Mouse (Mus musculus): ENCODE data around the gene Fam76b.
"Not testable (repeated sequence)": the region's sequence is repeated elsewhere in the genome, so short reads cannot be mapped to it uniquely, and the experiment has no call there.

Gene Fam76b

DNA sequence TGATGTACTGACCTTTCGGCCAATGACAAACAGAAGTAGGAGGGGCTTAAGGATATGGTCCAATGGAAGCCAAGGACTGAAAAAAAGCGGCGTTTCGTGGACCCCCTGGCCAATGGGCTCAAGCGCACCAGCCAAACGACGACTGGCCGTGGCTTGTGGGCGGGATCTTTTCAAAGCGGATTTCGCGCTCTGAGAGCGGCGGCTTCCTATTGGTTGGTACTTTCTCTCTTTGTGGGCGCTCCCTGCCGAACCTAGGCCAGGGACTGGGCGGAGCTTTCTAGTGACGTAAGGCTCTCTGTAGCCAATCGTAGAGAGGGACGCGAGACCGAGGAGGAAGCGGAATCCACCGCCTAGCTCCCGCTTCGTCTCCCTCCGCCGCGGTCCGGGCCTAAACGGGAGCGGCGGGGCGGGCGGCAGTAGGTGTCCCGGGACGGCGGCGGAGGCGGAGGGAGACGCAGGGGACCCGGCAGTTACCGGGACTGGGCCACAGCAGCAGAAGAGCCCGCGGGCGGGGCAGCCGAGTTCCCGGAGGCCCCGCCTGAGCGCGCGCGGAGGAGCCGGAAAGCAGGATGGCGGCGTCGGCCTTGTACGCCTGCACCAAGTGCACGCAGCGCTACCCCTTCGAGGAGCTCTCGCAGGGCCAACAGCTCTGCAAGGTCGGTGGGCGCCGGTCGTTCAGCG is at the start of gene Fam76b:
Gene Fam76b, plus strand, starts transcription at position 311 of the 681 bp plus-strand sequence.
- ATAC-seq (ENCODE audit: insufficient number of reproducible peaks, low FRiP score, low TSS enrichment) = peak; percentile 93

DNA sequence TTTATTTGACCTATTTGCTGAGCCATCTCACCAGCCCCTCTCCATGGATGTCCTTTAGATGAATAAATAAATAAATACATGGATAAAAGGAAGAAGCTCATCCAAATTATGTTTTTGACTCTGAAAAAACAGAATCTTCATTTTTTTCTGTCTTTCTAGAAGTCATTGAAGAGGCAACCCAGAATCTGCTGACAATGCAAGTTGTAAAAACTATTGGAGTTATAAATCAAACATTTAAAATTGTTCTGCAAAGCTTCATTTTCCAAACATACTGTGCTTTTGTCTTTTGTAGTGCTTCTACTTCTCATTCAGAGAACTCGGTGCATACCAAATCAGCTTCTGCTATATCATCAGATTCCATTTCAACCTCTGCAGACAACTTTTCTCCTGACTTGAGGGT is 45.5 kb upstream of the Fam76b start:
- no peak for ATAC-seq (ENCODE audit: insufficient number of reproducible peaks, low FRiP score, low TSS enrichment)

DNA sequence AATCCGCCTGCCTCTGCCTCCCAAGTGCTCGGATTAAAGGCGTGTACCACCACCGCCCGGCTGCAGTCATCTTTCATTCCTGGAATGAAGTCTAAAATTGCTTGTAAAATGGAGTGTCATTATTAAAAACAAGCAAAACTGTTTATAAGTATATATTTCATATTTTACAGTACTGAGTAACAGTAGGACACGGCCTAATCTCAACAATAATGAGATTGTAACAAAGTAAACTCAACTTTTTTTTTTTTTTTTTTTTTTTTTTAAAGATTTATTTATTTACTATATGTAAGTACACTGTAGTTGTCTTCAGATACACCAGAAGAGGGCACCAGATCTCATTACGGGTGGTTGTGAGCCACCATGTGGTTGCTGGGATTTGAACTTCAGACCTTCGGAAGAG is 36.7 kb upstream of the Fam76b start:
- ATAC-seq (ENCODE audit: insufficient number of reproducible peaks, low FRiP score, low TSS enrichment) = not testable (repeated sequence)

DNA sequence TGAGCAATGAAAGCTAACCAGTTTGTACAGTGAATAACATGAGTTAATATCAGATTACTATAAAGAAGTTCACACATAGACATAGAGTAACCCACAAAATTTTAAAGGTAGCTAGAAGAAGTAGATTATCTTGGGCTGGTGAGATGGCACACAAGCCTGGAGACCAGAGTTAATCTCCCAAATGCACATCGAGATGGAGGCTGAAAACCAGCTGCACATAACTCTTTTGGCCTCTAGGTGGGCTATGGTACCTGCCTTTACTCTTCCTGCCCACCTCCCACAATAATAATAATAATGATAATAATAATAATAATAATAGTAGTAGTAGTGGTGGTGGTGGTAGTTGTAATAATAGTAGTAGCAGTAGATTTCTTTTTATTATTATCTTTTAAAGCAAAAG is 33.2 kb upstream of the Fam76b start:
- ATAC-seq (ENCODE audit: insufficient number of reproducible peaks, low FRiP score, low TSS enrichment) = no peak

DNA sequence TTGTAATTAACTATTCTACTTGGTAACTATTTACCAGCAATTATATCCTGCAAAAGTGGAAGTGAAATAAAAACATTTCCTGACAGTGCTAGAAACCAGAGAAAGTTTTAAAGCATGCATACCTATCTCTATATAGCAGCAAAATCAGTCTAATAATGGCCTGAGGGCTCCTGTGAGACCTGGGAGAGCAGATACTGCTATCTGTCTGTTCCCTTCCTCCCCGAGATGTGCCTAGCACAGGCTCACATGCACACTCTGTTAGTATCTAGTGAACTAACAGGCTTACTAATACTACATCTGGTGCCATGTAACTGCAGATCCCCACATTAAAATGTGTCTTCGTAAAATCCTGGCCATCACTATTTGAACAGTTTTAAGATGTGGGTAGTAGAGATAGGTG is 32.8 kb upstream of the Fam76b start:
- ATAC-seq (ENCODE audit: insufficient number of reproducible peaks, low FRiP score, low TSS enrichment) = no peak

DNA sequence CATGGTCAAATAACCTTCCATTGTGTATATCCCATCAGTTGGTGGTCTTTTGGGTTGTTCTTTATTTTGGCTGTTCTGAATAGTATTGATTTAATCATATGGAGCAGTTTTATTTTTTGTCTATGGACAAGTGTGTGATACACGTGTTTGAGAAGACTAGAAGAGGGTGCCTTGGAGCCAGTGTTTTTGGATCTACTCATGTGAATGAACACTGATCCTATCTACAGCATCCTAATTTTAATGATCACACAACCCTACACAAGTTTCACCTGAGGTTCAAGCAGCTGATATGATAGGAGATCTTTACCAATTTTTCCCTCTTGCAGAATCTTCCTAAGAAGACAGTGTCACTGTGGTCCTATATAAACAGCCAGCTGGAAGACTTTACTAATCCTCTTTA is 23.0 kb upstream of the Fam76b start:
- no peak for ATAC-seq (ENCODE audit: insufficient number of reproducible peaks, low FRiP score, low TSS enrichment)

DNA sequence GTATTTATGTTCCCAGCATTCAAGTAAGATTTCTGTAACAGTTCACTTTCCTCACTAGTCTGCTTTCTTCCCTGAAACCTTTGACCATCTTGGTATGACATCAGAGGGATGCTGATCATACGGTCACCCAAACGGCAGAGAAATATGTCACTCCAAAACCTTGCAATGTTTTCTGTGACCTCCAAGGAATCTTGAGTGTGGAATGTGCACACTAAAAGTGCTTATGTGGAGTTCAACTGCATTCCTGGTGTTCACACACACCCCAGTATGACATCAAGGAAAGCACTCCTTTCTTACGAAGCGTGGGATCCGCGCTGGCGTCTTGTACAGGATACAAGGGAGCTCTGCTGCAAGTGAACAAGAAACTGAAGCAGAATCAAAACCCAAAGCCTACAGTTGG is 20.7 kb upstream of the Fam76b start:
- no peak for ATAC-seq (ENCODE audit: insufficient number of reproducible peaks, low FRiP score, low TSS enrichment)

DNA sequence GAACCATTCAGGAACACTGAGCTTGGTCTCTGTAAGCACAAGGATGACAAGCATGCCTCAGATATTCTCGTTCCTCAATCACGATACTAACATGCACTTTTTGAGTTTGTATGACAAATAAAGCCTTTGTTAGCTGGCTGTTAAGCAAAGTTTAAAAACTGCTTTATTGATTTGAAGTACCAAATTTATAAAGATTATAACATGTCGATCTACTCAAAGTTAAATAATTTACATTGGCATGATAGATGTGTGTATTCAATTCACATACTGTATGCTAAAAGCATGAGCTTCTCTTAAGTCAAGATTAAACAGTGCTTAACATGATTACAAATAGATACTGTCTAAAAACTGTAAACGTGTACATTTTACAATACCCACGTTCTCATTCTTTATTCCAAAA is 19.9 kb upstream of the Fam76b start:
- ATAC-seq (ENCODE audit: insufficient number of reproducible peaks, low FRiP score, low TSS enrichment) = no peak

DNA sequence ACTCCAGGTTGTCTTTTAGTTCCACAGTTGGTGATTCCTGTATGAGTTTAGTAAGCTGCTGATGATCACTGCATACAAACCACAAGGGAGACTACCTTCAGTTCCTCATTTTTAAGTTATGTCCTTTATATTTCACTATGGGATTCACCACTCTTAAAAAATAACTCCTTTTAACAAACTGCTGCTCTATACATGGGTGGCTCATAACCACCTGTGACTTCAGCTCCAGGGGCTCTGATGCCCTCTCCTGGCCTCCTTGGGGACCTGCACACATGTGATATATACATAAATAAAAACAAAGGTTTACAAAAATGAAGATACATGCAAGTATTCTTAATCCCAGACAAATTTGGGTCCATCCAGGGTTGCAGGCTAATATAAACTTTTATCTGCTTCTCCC is 17.6 kb upstream of the Fam76b start:
- no peak for ATAC-seq (ENCODE audit: insufficient number of reproducible peaks, low FRiP score, low TSS enrichment)

DNA sequence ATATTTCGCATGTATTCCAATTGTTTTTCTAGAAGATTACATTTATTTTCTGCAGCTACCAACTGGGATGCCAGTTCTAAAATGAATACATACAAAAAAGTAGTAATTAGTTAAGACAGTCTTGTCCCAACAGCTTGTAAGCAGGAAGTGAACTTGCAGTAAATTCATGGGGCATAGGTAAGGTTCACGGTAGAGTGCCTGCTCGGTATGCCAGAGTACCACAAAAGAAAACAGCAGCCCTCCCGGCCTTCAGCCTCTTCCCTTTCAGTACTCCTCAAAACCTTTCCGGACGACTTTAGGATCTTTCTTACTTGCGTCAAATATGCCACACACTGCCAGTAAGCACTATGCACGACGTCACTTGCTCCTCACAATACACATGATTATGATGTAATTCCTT is 9.1 kb upstream of the Fam76b start:
- no peak for ATAC-seq (ENCODE audit: insufficient number of reproducible peaks, low FRiP score, low TSS enrichment)

DNA sequence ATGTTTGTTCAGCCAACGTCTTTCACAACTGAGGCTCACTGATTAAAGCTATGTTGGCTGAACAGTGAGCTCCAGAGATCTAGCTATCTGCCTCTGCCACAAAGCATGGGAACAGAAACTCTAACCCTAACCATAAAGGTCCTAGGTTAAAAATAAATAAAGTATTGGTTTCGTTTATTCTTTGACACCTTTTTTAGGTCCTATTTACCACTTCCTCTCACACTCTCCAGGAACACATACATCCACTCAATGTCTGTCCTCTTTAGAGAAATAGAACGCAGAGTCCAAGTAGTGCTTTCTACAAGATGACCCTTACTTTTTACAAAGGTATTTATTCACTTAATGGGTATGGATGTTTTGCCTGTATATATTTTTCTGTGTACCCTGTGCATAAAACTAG is 6.7 kb upstream of the Fam76b start:
- ATAC-seq (ENCODE audit: insufficient number of reproducible peaks, low FRiP score, low TSS enrichment) = no peak

DNA sequence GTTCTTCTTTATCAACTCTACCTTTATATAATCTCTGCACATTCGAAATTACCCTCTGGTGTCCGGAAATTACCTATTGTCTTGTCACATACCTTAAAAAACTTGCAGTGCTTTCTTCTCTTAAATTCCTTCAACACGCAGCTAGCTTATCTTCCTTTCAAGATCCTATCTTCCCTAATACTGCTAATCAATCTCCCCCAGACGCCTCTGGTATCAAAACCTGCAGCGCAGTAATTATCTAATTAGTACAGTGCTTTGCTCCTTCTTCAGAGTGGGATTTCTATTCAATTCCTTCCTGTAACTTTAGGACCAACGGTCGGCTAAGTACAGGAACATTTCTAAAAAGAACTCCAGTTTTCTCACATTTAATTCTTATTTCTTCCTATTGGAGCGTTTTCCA is 1.6 kb upstream of the Fam76b start:
- no peak for ATAC-seq (ENCODE audit: insufficient number of reproducible peaks, low FRiP score, low TSS enrichment)

DNA sequence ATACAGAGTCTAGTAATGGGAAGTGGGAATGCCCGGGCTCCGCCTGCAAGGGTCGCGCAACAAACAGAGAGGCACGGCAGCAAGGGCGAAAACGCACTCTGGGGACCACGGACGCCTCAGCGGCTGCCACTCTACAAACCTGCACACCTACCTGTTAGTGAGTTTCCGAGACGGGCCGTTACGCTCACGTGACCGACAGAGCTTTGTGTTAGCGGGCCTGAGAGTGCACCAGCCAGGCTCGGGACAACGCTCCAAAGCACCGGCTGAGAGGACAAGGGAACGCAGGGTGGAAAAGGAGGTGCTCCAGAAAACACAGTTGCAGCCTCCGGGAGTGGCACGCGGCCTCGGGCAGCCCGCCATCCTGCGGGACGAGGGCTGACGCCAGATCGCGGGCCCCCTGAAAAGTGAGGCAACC is 1.1 kb upstream of the Fam76b start:
- peak; percentile 18; the same call in 1 of the 2 replicates for ATAC-seq (ENCODE audit: insufficient number of reproducible peaks, low FRiP score, low TSS enrichment)

DNA sequence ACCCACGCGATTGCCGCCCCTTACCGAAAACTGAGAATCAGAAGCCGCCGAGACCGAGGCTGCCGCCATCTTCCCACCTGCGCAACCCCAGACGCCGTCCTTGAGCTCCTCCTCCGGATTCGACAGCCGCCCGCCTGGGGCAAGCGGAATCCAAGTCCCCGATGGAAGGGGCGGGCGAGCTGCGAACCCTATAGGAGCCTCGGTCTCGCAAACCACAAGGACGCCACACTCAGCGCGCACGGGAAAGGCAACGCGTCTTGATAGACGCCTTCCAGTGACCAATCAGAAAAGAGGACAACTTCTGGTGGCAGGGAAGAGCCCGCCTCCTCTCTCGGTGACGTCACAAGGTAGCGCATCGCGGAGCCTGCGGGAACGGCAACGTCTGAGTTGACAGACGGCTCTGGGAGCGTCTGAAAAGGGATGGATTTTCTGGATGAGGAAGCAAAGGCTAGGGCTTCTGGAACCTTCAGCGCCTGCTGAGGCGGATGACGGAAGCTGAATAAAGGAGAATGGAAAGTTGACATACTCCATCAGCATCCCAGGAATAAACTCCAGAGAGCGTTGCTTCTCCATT is 597 bp upstream of the Fam76b start, which contains the start of gene Cep57:
Gene Cep57, minus strand, starts transcription at position 276 of the 574 bp plus-strand sequence.
- ATAC-seq (ENCODE audit: insufficient number of reproducible peaks, low FRiP score, low TSS enrichment) = peak; percentile 87

DNA sequence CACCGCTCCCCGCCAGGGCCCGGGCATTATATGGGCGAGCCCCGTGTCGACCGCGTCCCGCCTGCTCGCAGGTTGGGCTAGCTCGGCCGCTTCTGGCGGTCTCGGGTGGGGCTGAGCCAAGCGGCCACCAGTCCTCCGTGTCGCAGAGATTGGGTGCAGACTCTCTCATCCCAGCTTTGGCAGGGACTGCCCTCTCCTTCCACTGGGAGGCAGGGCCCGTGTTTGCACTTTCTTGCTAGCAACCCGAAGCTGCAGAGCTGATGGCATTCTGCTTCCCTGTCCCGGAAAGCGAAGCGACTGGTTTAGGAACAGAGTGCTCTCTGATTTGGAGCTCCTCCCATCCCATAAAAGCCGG is 548 bp downstream of the Fam76b start:
- peak; percentile 12 for ATAC-seq (ENCODE audit: insufficient number of reproducible peaks, low FRiP score, low TSS enrichment)

DNA sequence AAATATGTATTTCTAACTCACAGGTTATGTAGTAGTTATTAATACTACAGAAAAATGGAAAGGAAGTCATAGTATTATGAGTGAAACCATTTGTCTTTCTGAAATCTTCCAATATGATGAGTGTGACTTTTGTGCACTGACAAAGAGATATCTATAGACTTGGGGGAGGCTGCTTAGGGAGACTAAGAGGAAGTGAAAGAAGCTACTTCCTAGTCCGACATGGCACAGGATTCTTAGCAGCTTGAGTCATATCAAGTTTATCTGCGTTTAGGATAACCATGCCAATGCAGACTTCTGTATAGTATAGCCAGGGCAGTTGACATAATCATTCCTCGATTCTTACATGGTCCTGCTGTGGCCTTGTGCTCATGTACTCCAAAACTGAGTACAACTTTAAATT is 7.7 kb downstream of the Fam76b start:
- no peak for ATAC-seq (ENCODE audit: insufficient number of reproducible peaks, low FRiP score, low TSS enrichment)

DNA sequence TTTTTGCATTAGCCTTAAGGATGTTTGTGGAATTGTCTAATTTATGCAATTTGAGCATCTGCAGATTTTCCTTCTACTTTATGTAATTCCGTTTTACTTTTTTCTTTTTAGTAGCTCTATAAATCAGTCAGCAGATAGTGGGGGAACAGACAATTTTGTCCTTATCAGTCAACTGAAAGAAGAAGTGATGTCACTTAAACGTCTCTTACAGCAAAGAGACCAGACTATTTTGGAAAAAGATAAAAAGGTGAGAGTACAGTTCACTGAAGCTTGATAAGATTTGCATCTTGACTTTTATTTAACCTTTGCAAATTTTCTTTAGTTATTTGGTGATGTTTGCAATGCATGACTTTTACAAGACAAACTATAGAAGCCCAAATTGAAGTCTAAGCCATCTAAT is 9.2 kb downstream of the Fam76b start:
- ATAC-seq (ENCODE audit: insufficient number of reproducible peaks, low FRiP score, low TSS enrichment) = no peak

DNA sequence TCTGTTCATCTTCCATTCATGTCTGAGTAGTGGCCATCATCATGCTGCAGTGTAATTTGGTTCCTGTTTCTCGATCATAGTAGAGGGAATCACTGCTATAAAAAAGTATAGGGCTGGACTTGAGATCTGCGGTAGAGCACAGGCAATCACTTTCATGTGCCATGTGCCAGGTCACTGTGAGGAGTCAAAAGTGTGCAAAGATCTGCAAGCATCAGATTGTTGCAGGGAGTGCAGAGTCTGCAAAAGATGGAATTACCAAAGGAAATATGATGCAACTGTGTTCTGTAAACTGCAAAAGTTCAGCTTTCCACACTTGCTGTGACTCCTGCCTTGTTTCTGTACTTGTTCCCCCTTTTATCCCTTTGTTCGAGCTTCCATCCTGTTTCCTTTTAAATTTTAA is 20.1 kb downstream of the Fam76b start:
- no peak for ATAC-seq (ENCODE audit: insufficient number of reproducible peaks, low FRiP score, low TSS enrichment)

DNA sequence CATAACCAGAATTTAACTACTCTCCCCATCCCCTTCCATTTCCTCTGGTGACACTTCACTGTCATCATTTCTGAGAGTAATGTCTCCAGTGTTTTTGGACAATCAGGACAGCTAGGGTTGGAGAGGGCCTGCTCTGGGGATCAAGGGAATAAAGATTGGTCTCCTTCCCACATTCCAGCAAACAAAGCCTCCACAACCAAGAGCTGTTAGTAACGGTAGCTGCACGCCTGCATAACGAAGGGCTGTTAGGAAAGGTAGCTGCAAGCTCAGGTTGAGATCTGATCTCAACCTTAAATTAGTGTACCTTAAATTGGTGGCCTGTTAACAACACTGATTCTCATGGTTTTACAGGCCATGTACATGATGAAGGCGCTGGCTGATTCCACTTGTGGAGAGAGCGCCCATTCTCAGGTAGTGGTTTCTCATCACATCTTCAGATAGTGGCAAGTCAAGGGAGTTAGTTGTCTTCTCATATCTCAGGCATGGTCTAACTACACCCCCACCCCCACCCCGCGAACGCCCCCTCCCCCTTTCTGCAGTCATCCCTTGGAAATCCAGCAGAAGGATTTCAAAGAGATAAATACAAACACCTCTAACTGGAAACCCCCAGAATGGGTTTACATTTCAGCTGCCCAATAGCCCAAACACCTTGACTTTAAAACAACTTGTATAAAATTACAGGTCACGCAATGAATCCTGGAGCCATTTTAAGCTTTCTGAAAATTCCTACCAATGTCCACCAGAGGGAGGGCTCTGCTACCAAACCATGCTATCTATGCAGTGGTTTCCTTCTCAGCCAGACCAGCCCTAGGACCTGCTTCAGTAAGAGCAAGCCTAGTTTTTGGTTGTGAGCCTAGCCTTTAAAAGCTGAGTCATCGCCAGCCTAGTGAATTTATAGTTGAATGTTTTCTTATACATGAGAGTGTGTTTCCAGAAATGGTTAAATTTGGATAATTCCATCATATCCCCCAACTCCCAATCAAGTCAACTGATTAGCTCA is 21.3 kb downstream of the Fam76b start:
- ATAC-seq (ENCODE audit: insufficient number of reproducible peaks, low FRiP score, low TSS enrichment) = no peak

DNA sequence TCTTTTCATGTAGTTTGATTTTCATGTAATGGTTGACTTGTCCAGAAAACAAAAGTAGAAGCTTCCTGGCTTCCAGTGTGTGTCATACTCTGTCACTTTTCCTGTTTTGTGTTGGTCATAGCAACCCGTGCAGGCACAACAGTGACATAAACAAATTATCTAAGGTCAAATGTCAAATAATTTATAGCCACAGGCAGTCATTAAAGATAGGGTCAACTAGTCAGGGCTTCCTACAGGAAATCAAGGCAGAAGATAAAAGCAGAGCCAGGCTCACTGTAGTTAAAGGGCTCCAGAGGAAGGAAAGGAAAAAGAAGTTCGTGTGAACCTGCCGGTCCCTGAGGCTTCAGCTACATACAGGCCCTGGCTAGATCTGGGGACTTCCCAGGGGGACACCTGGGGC is 26.4 kb downstream of the Fam76b start:
- ATAC-seq (ENCODE audit: insufficient number of reproducible peaks, low FRiP score, low TSS enrichment) = no peak

DNA sequence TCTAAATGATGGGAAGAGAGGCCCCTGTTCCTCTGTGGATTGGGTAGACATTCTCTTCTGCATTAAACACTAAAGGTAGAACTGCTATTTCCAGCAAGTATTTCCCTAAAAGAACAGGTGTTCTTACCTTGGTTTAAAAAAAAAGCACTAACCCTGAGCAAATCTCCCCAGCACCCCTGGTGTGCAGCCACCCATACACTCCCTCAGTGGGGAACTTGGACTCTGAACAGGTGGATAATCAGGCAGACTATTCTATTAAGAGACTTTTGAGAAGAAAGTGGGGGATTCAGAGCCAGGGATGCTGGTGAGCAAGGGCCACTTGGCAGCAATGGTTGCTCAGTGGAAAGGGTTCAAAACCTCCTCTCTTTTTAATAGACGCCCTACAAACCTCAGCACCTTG is 28.7 kb downstream of the Fam76b start:
- no peak for ATAC-seq (ENCODE audit: insufficient number of reproducible peaks, low FRiP score, low TSS enrichment)
